Mouse (Mus musculus) CH12.LX (cell line): ENCODE results near the gene Tet3. TPM values are rescaled to one million over a fixed set of nuclear protein-coding genes. Genes with fewer than 3 reads are reported as not detected.

Experiments used
- DNase-seq: peaks from one replicate; pipeline ENCODE4 v3.0.0-alpha.2; 2013; ENCODE audit errors: extremely low read depth
- H3K27ac ChIP-seq: 2 replicates; pipeline ENCODE4 v1.5.1; 2012; ENCODE audit warnings: low read depth, mild to moderate bottlenecking, control low read depth, moderate library complexity; ENCODE audit not compliant: insufficient read depth
- H3K27me3 ChIP-seq: replicated peaks from 2 replicates; pipeline ENCODE3; 2012; ENCODE audit warnings: inconsistent platforms
- H3K36me3 ChIP-seq, 2 experiments: replicated peaks in 1 of 2; 2 replicates each; pipeline versions ENCODE3 to v1.6.1; 2012; ENCODE audit warnings: inconsistent platforms in 1 of 2, low read length in 1 of 2, mild to moderate bottlenecking in 1 of 2, mixed read lengths in 1 of 2, moderate library complexity in 1 of 2; ENCODE audit not compliant: control insufficient read depth in 1 of 2, insufficient read depth in 1 of 2
- H3K4me1 ChIP-seq, 2 experiments: 2 replicates each; pipeline ENCODE4 v1.6.1; 2012; ENCODE audit warnings: inconsistent platforms in 1 of 2, moderate library complexity in 1 of 2; ENCODE audit not compliant: insufficient read depth in 2 of 2, control insufficient read depth in 1 of 2
- H3K4me2 ChIP-seq: 2 replicates; pipeline ENCODE4 v1.6.1; 2012; ENCODE audit warnings: low read depth, mild to moderate bottlenecking, control low read depth; ENCODE audit not compliant: poor library complexity, insufficient read depth, severe bottlenecking
- H3K4me3 ChIP-seq, 3 experiments: fragments of 150-350 bp in 1 of 3; sonication (generic) in 1 of 3; replicated peaks in 1 of 3; 2 replicates each; pipeline versions ENCODE3 to v1.5.1; 2011 to 2012; ENCODE audit warnings: low read depth in 2 of 3, low read length in 2 of 3, mild to moderate bottlenecking in 2 of 3, moderate library complexity in 2 of 3, control low read depth in 1 of 3, improper control_type of control experiment in 1 of 3, inconsistent platforms in 1 of 3, mixed read lengths in 1 of 3; ENCODE audit not compliant: poor library complexity in 1 of 3
- H3K79me2 ChIP-seq: replicated peaks from 2 replicates; pipeline ENCODE4 v1.6.1; 2012; ENCODE audit warnings: mild to moderate bottlenecking, moderate library complexity; ENCODE audit not compliant: control insufficient read depth, poor library complexity, insufficient read depth, severe bottlenecking; ENCODE audit errors: extremely low read depth
- H3K9ac ChIP-seq: 2 replicates; pipeline ENCODE4 v1.6.1; 2012; ENCODE audit warnings: low read depth, mild to moderate bottlenecking, control low read depth, moderate library complexity; ENCODE audit not compliant: insufficient read depth
- H3K9me3 ChIP-seq: replicated peaks from 2 replicates; pipeline ENCODE3; 2012; ENCODE audit warnings: low read length, inconsistent platforms, mixed read lengths
- ELF1 ChIP-seq: IDR thresholded peaks from 2 replicates; pipeline ENCODE4 v1.6.1; 2014; ENCODE audit warnings: low read depth, mild to moderate bottlenecking, inconsistent platforms, low read length, improper control_type of control experiment
- ETS1 ChIP-seq: conservative IDR thresholded peaks from 2 replicates; pipeline ENCODE4 v1.6.1; 2012; ENCODE audit warnings: low read depth, mild to moderate bottlenecking, inconsistent platforms, low read length, improper control_type of control experiment, moderate library complexity
- IRF4 ChIP-seq: IDR thresholded peaks from 2 replicates; pipeline ENCODE4 v1.6.1; 2014; ENCODE audit warnings: low read depth, mild to moderate bottlenecking, inconsistent platforms, low read length, improper control_type of control experiment
- KAT2A ChIP-seq: IDR thresholded peaks from 2 replicates; pipeline ENCODE4 v1.6.1; 2012; ENCODE audit warnings: low read length, improper control_type of control experiment, inconsistent platforms; ENCODE audit not compliant: insufficient replicate concordance
- MEF2A ChIP-seq: IDR thresholded peaks from 2 replicates; pipeline ENCODE4 v1.6.1; 2014; ENCODE audit warnings: low read depth, mild to moderate bottlenecking, inconsistent platforms, low read length, improper control_type of control experiment, borderline replicate concordance
- MYC ChIP-seq: IDR thresholded peaks from 2 replicates; pipeline ENCODE4 v1.6.1; 2011; ENCODE audit warnings: low read depth, mild to moderate bottlenecking, improper control_type of control experiment, low read length
- NELFE ChIP-seq: IDR thresholded peaks from 2 replicates; pipeline ENCODE4 v1.6.1; 2011; ENCODE audit warnings: low read depth, low read length, improper control_type of control experiment
- NRF1 ChIP-seq: IDR thresholded peaks from 2 replicates; pipeline ENCODE4 v1.6.1; 2014; ENCODE audit warnings: low read depth, mild to moderate bottlenecking, inconsistent platforms, low read length, improper control_type of control experiment, moderate library complexity
- PAX5 ChIP-seq: IDR thresholded peaks from 2 replicates; pipeline ENCODE4 v1.6.1; 2012; ENCODE audit warnings: low read length, inconsistent platforms, mixed read lengths
- POLR2A ChIP-seq: IDR thresholded peaks from 2 replicates; pipeline ENCODE4 v1.6.1; 2011; ENCODE audit warnings: low read depth, mild to moderate bottlenecking, improper control_type of control experiment, low read length
- SIN3A ChIP-seq: IDR thresholded peaks from 2 replicates; pipeline ENCODE4 v1.6.1; 2012; ENCODE audit warnings: low read length, improper control_type of control experiment, inconsistent platforms
- SMC3 ChIP-seq: IDR thresholded peaks from 2 replicates; pipeline ENCODE4 v1.6.1; 2011; ENCODE audit warnings: low read depth, low read length, improper control_type of control experiment
- TBP ChIP-seq: conservative IDR thresholded peaks from 2 replicates; pipeline ENCODE4 v1.6.1; 2011; ENCODE audit warnings: low read depth, low read length, improper control_type of control experiment
- TCF12 ChIP-seq: IDR thresholded peaks from 2 replicates; pipeline ENCODE4 v1.6.1; 2014; ENCODE audit warnings: low read depth, mild to moderate bottlenecking, inconsistent platforms, low read length, improper control_type of control experiment
- UBTF ChIP-seq: IDR thresholded peaks from 2 replicates; pipeline ENCODE4 v1.6.1; 2012; ENCODE audit warnings: low read depth, mild to moderate bottlenecking, inconsistent platforms, low read length, improper control_type of control experiment, moderate library complexity
- USF2 ChIP-seq: conservative IDR thresholded peaks from 2 replicates; pipeline ENCODE4 v1.6.1; 2011; ENCODE audit warnings: low read depth, low read length, improper control_type of control experiment
- ZMIZ1 ChIP-seq: IDR thresholded peaks from 2 replicates; pipeline ENCODE4 v1.6.1; 2012; ENCODE audit warnings: low read depth, mild to moderate bottlenecking, inconsistent platforms, low read length, improper control_type of control experiment
- dilution Hi-C: fragments of 300-500 bp; cut with MboI; formaldehyde crosslinking; loops from 2 replicates; pipeline ENCODE4 v1.14.3; 2020; ENCODE audit warnings: low sequenced_read_pairs; ENCODE audit not compliant: extremely low pct_unique_long_range_greater_than_20kb, extremely low pct_ligation_motif_present
- in situ Hi-C: fragments of 300-500 bp; cut with MboI; formaldehyde crosslinking; loops from 3 replicates; pipeline ENCODE4 v1.14.3; 2019; ENCODE audit warnings: low sequenced_read_pairs, low pct_ligation_motif_present, low pct_unique_long_range_greater_than_20kb, mixed read lengths
- polyA plus RNA-seq: library from polyadenylated mRNA; unstranded; fragments of >175 nt; gene quantifications from 2 replicates; pipeline ENCODE4 v1.2.1, GENCODE M21; 2012; ENCODE audit warnings: low read depth; ENCODE audit not compliant: insufficient read length
- total RNA-seq, 2 experiments: library from RNA; depleted of rRNA; stranded (reverse); fragments of 300-350 nt in 1 of 2; fragments of >200 nt in 1 of 2; gene quantifications; 2 replicates each; pipeline ENCODE4 v1.2.3; 2012 to 2014

Tet3 gene
- total and polyA plus RNA-seq, 3 experiments, result 3.2 to 10.0 (median 8.2) TPM

- H3K9ac ChIP-seq, result no peak overlapping the region
- dilution Hi-C loops (no loop called here), in situ Hi-C loops (no loop called here)
- peaks cover 4% of the 10 kb centered on the region; the same call in 1 of the 2 replicates for H3K79me2 ChIP-seq
- peaks cover 4 to 57% of the 10 kb centered on the region in 2 experiments for H3K36me3 ChIP-seq
- no peak overlapping the region for H3K27ac ChIP-seq
- no peak for DNase-seq
- peaks cover 10 to 62% of the 10 kb centered on the region in 2 experiments for H3K4me1 ChIP-seq
- no peaks in the 10 kb centered on the region for H3K9me3 ChIP-seq
- no peak overlapping the region for H3K4me3 ChIP-seq
- H3K27me3 ChIP-seq, result no peaks in the 10 kb centered on the region
- TF ChIP-seq MYC (no peak), USF2 (no peak), IRF4 (no peak), ETS1 (no peak), TBP (no peak), NELFE (no peak), MEF2A (no peak), KAT2A (no peak), NRF1 (no peak)
- no peak overlapping the region for H3K4me2 ChIP-seq
These were observed 16.2 kb downstream of the Tet3 start for GRCm38 (mm10) chr6:83442639-83443038.

GRCm38 (mm10) chr6:83441259-83442061 lies 17.4 kb downstream of the Tet3 start:
- H3K27ac ChIP-seq, result peak overlapping the region; percentile 18
- no peak for DNase-seq
- TF ChIP-seq POLR2A, result peak; percentile 59
- peak; percentile 16; the same call in 1 of the 2 replicates for TF ChIP-seq SMC3
- TF ChIP-seq TBP, result no peak
- TF ChIP-seq ZMIZ1, result peak; percentile 34; the same call in 1 of the 2 replicates
- TF ChIP-seq NRF1, result peak; percentile 65
- peak; percentile 46; the same call in 1 of the 2 replicates for TF ChIP-seq TCF12
- TF ChIP-seq MEF2A, result 0 out of 2 replicates have a peak, but pooled peaks have one; percentile 19
- peak; percentile 92 for TF ChIP-seq UBTF
- TF ChIP-seq NELFE, result 0 out of 2 replicates have a peak, but pooled peaks have one; percentile 38
- TF ChIP-seq SIN3A, result peak; percentile 43; the same call in 1 of the 2 replicates
- TF ChIP-seq PAX5, result no peak
- TF ChIP-seq ELF1, result no peak
- H3K4me1 ChIP-seq, result peaks cover 10 to 73% of the 10 kb centered on the region in 2 experiments
- H3K36me3 ChIP-seq, result peaks cover 4 to 58% of the 10 kb centered on the region in 2 experiments
- H3K9ac ChIP-seq, result peak overlapping the region; percentile 87
- H3K4me2 ChIP-seq, result peak overlapping the region; percentile 91
- H3K4me3 ChIP-seq, result peak overlapping the region; percentile 75 to 91 (median 78)
- in situ Hi-C loops (no loop called here), dilution Hi-C loops (no loop called here)
- no peaks in the 10 kb centered on the region for H3K9me3 ChIP-seq
- peaks cover 4% of the 10 kb centered on the region; the same call in 1 of the 2 replicates for H3K79me2 ChIP-seq
- H3K27me3 ChIP-seq, result no peaks in the 10 kb centered on the region
